Mouse (Mus musculus) heart, adult 9 months (tissue): ENCODE measurements at regions not wholly inside any gene's neighbourhood (a gene's known extent, or its start where the extent isn't known, plus 50 kb on each side); places are given as distances from the start of the nearest gene placed in this dataset.
A peak's percentile ranks its signal among the peaks of the same experiment; 100 is the strongest.

ENCODE experiments used
- DNase-seq, 2 experiments: peaks; one replicate each; pipeline ENCODE4 v3.0.0; 2022; ENCODE audit warnings: low spot score in 2 of 2

DNA sequence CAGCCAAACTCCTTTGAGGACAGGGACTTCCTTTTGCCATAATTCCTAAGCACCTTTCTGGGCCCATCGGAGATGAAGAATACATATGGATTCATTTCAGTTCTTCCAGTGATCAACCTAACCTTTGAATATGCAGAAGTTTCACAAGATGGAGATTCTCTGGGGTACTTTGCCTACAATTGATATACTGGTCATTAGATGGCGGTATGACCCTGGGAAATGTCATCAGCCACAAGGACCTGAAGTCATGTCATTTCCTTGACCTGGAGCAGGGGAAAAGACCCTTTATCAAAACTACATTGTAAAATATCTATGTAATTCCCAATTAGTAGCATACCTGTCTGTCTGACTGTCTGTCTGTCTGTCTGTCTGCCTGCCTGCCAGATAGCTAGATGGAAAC, 164.0 kb upstream of the Slc24a3 start:
- no peak for DNase-seq

DNA sequence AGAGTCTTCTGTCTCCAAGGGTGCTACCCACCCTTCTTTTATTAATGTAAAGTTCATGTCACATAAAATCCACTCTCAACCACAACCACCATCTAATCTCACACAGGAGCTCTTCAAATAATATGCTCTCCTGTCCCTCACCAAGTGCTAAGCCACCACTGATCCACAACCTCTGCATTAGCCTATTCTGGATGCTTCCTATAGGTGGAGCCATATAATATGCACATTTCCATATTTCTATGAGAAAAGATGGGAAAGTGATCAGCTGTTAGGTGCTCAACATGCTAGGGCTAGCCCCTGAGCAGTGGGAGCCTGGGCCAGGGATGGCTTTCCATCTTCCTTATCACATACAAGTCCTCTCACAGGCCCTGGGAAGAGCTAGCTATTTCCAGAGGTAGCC, 156.9 kb upstream of the Slc24a3 start:
- no peak for DNase-seq

DNA sequence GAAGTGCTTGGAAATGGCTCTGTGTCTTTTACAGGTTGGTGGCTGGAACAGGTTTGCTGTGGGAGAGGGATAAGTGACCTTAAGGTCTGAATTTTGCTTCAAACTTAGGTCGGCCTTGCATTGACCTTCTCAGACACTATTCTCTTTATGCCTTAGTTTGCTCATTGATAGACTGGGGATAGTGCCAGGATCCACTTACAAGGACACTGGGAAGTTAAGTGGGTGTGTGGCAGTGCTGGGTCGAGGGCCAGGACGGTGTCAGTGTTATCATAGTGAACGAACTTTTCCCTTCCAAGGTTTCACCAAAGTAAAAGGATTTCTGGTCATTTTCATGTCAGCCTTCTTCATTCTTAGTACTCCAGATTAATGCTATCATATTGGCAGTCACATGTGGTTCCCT, 156.3 kb upstream of the Slc24a3 start:
- peak; percentile 5 to 28 for DNase-seq

GRCm38 (mm10) chr2:145015951-145016350, 151.6 kb upstream of the Slc24a3 start:
- no peak for DNase-seq

DNA sequence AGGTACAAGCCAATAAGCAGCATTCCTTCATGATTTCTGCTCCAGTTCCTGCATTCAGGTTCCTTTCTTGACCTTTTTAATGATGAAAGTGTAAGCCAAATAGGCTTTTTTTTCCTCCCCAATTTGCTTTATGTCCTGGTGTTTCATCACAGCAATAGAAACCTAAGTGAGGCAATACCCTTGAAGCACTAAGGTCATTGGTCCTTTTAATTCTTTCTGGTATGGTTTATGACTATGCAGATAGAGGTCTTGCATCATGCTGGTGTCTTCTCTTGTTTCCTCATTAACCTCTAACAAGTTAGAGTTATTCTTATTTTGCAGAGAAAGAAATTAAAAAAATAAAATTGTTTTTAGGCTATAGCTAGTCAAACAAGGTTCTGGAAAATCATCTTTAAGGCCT, 150.6 kb upstream of the Slc24a3 start:
- no peak for DNase-seq

- DNase-seq = peak; percentile 1 to 8
Measured at GRCm38 (mm10) chr2:145017625-145018167, 149.9 kb upstream of the Slc24a3 start.

DNA sequence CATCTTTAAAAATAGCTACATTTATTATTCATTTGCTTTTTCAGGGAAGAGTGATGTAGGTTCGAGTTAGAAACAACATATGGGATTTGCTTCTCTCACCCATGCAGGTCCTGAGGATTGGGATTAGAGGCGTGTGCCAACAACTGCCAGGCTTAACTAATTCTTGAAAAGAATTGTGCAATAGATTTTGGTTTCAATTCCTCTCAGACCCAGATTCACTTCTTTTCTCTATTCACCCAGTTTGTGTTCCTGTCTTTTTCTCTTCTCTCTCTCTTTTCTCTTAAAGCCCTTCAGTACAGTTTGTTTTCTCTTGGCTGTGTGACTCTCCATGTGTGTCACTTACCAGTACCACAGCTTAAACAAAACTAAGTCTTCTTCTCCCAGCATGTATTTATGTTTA, 119.8 kb upstream of the Slc24a3 start:
- no peak for DNase-seq

- DNase-seq = no peak
Measured at GRCm38 (mm10) chr2:145049655-145050376, 117.7 kb upstream of the Slc24a3 start.

- DNase-seq = no peak
Measured at GRCm38 (mm10) chr2:145052405-145052804, 115.1 kb upstream of the Slc24a3 start.

DNA sequence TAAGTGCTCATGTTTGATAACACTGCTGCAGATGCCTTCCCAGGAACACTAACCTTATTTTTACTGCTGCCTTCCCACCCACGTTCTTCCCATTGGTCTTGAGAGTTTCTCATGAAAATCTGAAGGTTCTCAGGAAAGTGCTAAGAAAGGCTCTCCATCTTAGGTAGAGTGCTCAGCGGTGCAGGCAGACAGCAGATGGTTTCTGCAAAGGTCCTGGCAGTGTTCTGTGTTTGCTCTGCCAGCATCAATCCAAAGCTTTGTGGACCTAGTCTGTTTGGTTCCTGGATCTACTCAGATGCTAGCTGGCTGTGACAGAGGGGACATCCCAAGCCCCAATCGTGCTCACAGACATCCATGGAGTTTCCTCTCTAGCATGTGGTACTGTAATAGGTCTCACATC, 111.3 kb upstream of the Slc24a3 start:
- DNase-seq = no peak

DNA sequence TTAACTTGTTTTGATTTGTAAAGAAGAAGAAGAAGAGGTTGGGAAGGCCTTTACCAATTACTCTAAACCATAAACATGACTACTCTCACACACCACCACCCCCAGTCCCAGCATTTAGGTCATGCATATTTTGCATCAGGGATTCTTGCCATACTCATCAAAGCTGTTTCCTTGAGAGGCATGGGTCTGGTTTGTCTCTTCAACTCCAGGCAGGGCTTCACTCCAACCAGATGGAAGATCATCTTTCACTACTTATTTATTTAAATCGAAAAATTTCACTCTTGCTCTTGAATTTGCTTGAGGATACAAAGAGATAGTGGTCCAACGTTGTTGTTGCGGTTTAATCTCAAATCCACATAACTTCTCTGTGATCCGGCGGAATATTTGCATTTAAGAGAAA, 110.8 kb upstream of the Slc24a3 start:
- DNase-seq = no peak

DNA sequence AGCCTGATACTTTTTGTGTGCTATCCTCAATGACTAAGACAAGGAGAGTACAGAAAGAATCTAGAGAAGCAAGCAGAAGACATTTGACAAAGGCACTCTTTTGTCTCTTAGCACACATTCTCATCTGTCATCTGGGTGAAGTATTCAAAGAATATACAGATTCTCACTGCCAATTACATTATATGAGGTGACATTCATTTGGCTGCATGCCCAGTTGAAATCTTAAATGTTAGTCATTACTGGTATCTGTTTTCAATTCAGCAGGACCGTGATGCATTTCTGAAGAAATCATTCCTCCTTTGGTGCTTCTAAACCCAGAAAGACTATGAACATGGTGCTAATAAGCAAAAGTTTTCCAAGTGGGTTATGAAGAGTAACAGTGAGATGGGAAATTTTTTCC, 97.6 kb upstream of the Slc24a3 start:
- no peak for DNase-seq

DNA sequence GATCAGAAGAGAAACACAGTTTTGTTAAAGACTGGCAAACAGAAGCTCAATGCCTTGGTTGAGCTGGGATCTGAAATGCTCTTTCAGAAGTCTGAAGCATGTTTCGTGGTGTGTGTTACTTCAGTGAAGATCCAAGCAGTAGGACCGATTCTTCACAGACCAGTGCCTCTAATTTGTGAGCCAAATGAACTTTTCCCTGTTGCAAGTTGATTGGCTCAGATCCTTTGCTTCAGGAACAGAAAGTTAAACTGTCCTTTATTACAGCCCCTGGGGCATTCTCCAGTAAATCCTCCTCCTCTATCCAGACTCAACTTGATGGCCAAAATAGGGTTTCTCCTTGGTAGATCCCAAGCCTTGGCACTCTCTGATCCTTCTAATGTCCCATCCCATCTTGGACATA, 85.6 kb upstream of the Slc24a3 start:
- no peak for DNase-seq

GRCm38 (mm10) chr2:145084621-145085020, 82.9 kb upstream of the Slc24a3 start:
- no peak for DNase-seq

- DNase-seq = no peak
Measured at GRCm38 (mm10) chr2:145086118-145086517, 81.4 kb upstream of the Slc24a3 start.

DNA sequence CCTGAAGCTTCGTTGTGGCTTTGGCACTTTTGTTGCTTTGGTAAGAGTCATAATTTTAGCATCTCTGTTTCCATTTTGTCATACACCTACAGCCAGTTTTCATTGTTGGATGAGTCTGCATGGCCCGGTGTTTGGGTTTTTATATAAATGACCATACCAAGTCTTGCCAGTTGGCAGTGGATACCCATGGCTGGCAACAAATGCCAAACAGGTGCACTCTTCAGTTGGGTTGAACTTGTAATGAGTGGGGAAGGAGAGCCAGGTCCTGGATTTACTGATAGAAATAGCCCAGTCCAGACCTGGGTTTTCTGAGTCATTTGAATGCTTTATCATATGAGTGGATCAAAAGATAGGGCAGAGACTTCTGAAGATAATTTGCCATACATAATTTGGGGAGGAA, 64.3 kb upstream of the Slc24a3 start:
- no peak for DNase-seq

- no peak for DNase-seq
Measured at GRCm38 (mm10) chr2:145111615-145112014, 55.9 kb upstream of the Slc24a3 start.

DNA sequence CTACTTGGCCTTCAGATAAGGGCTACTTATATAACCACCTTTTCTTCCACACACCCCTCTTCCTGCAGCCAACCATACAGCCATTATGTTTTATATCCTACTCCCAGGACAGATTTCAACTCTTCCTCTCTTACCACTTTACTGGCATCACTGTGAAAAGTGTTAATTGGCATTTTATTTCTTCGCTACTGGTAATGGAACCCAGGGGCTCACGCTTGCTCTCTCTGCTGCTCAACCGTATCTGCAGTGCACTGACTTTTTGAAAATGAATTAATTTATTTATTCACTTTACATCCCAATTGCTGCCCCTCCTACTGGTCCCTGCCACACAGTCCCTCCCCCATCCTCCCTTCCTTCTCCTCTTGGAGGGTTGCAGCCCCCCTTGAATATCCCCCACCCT, 52.5 kb upstream of the Slc24a3 start:
- DNase-seq = no peak
